Mouse (Mus musculus): Measurements from ENCODE around the gene Ntm.

Ntm gene

GRCm38 (mm10) chr9:29887924-29888323, 75.0 kb downstream of the Ntm start:
- no peak for DNase-seq (ENCODE audit: low read depth, low spot score)

GRCm38 (mm10) chr9:29884062-29884461, 78.9 kb downstream of the Ntm start:
- DNase-seq (ENCODE audit: low read depth, low spot score), result no peak

- no peak for DNase-seq (ENCODE audit: low read depth, low spot score)
Observed at GRCm38 (mm10) chr9:29881614-29882013, 81.3 kb downstream of the Ntm start.

- no peak for DNase-seq (ENCODE audit: low read depth, low spot score)
Observed at GRCm38 (mm10) chr9:29877583-29877982, 85.4 kb downstream of the Ntm start.

GRCm38 (mm10) chr9:29867746-29868145, 95.2 kb downstream of the Ntm start:
- no peak for DNase-seq (ENCODE audit: low read depth, low spot score)

GRCm38 (mm10) chr9:29866824-29867223, 96.1 kb downstream of the Ntm start:
- no peak for DNase-seq (ENCODE audit: low read depth, low spot score)

- DNase-seq (ENCODE audit: low read depth, low spot score), result no peak
Observed at GRCm38 (mm10) chr9:29866101-29866500, 96.8 kb downstream of the Ntm start.

- DNase-seq (ENCODE audit: low read depth, low spot score), result no peak
Observed at GRCm38 (mm10) chr9:29865502-29865901, 97.4 kb downstream of the Ntm start.

GRCm38 (mm10) chr9:29864886-29865285, 98.1 kb downstream of the Ntm start:
- DNase-seq (ENCODE audit: low read depth, low spot score), result peak; percentile 21

- no peak for DNase-seq (ENCODE audit: low read depth, low spot score)
Observed at GRCm38 (mm10) chr9:29862408-29862807, 100.5 kb downstream of the Ntm start.

GRCm38 (mm10) chr9:29859256-29860048, 103.5 kb downstream of the Ntm start:
- peak; percentile 54 for DNase-seq (ENCODE audit: low read depth, low spot score)

GRCm38 (mm10) chr9:29848735-29849455, 114.0 kb downstream of the Ntm start:
- peak; percentile 53 for DNase-seq (ENCODE audit: low read depth, low spot score)

- no peak for DNase-seq (ENCODE audit: low read depth, low spot score)
Observed at GRCm38 (mm10) chr9:29837344-29837743, 125.6 kb downstream of the Ntm start.

- no peak for DNase-seq (ENCODE audit: low read depth, low spot score)
Observed at GRCm38 (mm10) chr9:29834911-29835310, 128.0 kb downstream of the Ntm start.

GRCm38 (mm10) chr9:29833781-29834180, 129.2 kb downstream of the Ntm start:
- no peak for DNase-seq (ENCODE audit: low read depth, low spot score)

- DNase-seq (ENCODE audit: low read depth, low spot score), result no peak
Observed at GRCm38 (mm10) chr9:29827240-29827660, 135.7 kb downstream of the Ntm start.

GRCm38 (mm10) chr9:29825236-29825635, 137.7 kb downstream of the Ntm start:
- no peak for DNase-seq (ENCODE audit: low read depth, low spot score)

- no peak for DNase-seq (ENCODE audit: low read depth, low spot score)
Observed at GRCm38 (mm10) chr9:29823716-29824115, 139.2 kb downstream of the Ntm start.

- no peak for DNase-seq (ENCODE audit: low read depth, low spot score)
Observed at GRCm38 (mm10) chr9:29812685-29813084, 150.3 kb downstream of the Ntm start.

- DNase-seq (ENCODE audit: low read depth, low spot score), result no peak
Observed at GRCm38 (mm10) chr9:29806790-29807189, 156.2 kb downstream of the Ntm start.

GRCm38 (mm10) chr9:29804483-29804882, 158.5 kb downstream of the Ntm start:
- no peak for DNase-seq (ENCODE audit: low read depth, low spot score)

GRCm38 (mm10) chr9:29803738-29804285, 159.1 kb downstream of the Ntm start:
- no peak for DNase-seq (ENCODE audit: low read depth, low spot score)
